Mouse (Mus musculus) limb, embryonic 13.5 days (tissue): Measurements from ENCODE around the gene Clip2. TPM values are rescaled to one million over a fixed set of nuclear protein-coding genes. Genes with fewer than 3 reads are reported as not detected.
"Not testable (repeated sequence)": the region's sequence is repeated elsewhere in the genome, so short reads cannot be mapped to it uniquely, and the experiment has no call there.

Source experiments
- ATAC-seq: fragments of 200-750 bp; cut with Nextera tagmentation; 2 replicates; pipeline ENCODE4 v1.8.0; 2017; ENCODE audit warnings: low read depth, moderate number of reproducible peaks, moderate TSS enrichment; ENCODE audit not compliant: low FRiP score
- H3K27ac ChIP-seq: fragments of 300-500 bp; sonication (generic); 2 replicates; pipeline ENCODE4 v1.5.1; 2015; ENCODE audit warnings: inconsistent platforms, mild to moderate bottlenecking, moderate library complexity
- H3K27me3 ChIP-seq: fragments of 300-500 bp; sonication (generic); 2 replicates; pipeline ENCODE4 v1.6.1; 2015; ENCODE audit warnings: mild to moderate bottlenecking, inconsistent platforms
- H3K36me3 ChIP-seq: fragments of 300-500 bp; sonication (generic); 2 replicates; pipeline ENCODE4 v1.6.1; 2015; ENCODE audit warnings: inconsistent platforms, mild to moderate bottlenecking, moderate library complexity
- H3K4me1 ChIP-seq: fragments of 300-500 bp; sonication (generic); 2 replicates; pipeline ENCODE4 v1.6.1; 2015; ENCODE audit warnings: inconsistent platforms
- H3K4me2 ChIP-seq: fragments of 300-500 bp; sonication (generic); replicated peaks from 2 replicates; pipeline ENCODE4 v1.6.1; 2015; ENCODE audit warnings: inconsistent platforms, mild to moderate bottlenecking, moderate library complexity
- H3K4me3 ChIP-seq: fragments of 300-500 bp; sonication (generic); 2 replicates; pipeline ENCODE4 v1.5.1; 2015; ENCODE audit warnings: moderate library complexity, mild to moderate bottlenecking, inconsistent platforms
- H3K9ac ChIP-seq: fragments of 300-500 bp; sonication (generic); 2 replicates; pipeline ENCODE4 v1.6.1; 2015; ENCODE audit warnings: mild to moderate bottlenecking, inconsistent platforms
- H3K9me3 ChIP-seq: fragments of 300-500 bp; sonication (generic); 2 replicates; pipeline ENCODE4 v1.6.1; 2016; ENCODE audit warnings: inconsistent platforms
- WGBS: fragments of 180-500 bp; shearing (Covaris S2); methylation state at CpG from one replicate; pipeline ENCODE4 v1.1.7; 2015; 5-methylcytosine and 5-hydroxymethylcytosine counted together
- polyA plus RNA-seq: library from polyadenylated mRNA; unstranded; fragments of >200 nt; fragmentation: Nextera tagmentation; extraction: Ambion mirVana; gene quantifications from 2 replicates; pipeline ENCODE4 v1.2.1, GENCODE M21; 2015

Clip2 gene
- polyA plus RNA-seq, 1 experiment from 2014 or later = 5.7 TPM

GRCm38 (mm10) chr5:134482331-134482730 lies 69.9 kb downstream of the Clip2 start:
- 59% methylated on average over 11 of the region's 11 CpGs for WGBS
- H3K27me3 ChIP-seq = no peaks in the 10 kb centered on the region
- H3K9me3 ChIP-seq = no peaks in the 10 kb centered on the region
- H3K9ac ChIP-seq = no peak overlapping the region
- H3K4me1 ChIP-seq = no peaks in the 10 kb centered on the region
- H3K4me2 ChIP-seq = no peak overlapping the region
- ATAC-seq = no peak
- no peak overlapping the region for H3K27ac ChIP-seq
- H3K36me3 ChIP-seq = no peaks in the 10 kb centered on the region
- H3K4me3 ChIP-seq = no peak overlapping the region

GRCm38 (mm10) chr5:134478886-134479285 lies 73.3 kb downstream of the Clip2 start:
- H3K36me3 ChIP-seq, H3K9ac ChIP-seq, H3K4me2 ChIP-seq, H3K4me3 ChIP-seq, ATAC-seq, H3K9me3 ChIP-seq, H3K27me3 ChIP-seq, H3K27ac ChIP-seq, H3K4me1 ChIP-seq: not testable (repeated sequence)

DNA sequence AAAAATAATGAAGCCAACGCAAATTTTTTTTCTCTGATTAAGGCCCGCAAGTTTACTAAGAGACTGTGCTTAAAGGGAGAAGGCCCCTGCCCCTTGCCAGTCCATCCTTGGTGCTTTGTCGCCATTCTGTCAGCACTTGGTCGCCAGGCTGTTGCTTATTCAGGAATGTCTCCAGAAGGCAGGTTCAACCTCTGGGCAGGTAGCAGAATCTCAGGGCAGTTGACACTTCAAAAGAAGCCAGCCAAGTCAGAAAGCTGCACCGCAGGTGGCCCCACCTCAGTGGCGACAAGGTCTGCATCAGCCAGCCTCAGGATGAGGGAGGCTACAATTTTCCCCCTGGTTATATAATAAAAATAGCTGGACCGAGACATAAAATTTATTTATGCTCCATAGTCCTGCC lies 76.5 kb downstream of the Clip2 start:
- H3K4me2 ChIP-seq, H3K9me3 ChIP-seq, H3K27me3 ChIP-seq, H3K27ac ChIP-seq, H3K4me1 ChIP-seq, H3K9ac ChIP-seq, ATAC-seq, H3K36me3 ChIP-seq, H3K4me3 ChIP-seq: not testable (repeated sequence)
- 87% methylated on average over 7 of the region's 7 CpGs for WGBS

DNA sequence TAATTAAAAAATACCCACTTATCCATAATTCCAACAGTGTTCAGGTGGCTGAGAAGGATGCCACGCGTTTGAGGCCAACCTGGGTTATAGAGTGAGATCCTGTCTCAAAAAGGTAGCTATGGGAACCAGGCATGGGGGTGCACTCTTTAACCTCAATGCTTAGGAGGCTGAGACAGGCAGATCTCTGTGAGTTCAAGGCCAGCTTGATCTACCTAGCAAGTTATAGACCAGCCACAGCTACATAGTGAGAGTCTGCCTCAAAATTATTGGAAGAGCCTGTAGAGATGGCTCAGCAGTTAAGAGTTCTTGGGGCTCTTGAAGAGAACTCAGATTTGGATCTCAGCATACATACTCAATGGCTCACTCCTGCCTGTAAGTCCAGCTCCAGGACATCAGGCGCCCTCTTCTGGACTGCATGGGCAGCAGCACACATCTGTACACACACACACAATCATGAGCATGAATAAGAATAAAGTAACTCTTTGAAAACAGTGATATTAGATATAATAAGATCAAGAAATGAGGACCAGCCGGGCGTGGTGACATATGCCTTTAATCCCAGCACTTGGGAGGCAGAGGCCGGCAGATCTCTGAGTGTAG lies 77.1 kb downstream of the Clip2 start:
- no peak overlapping the region for H3K4me2 ChIP-seq
- H3K27ac ChIP-seq = no peak overlapping the region
- H3K4me1 ChIP-seq = no peaks in the 10 kb centered on the region
- no peak overlapping the region for H3K4me3 ChIP-seq
- no peak overlapping the region for H3K9ac ChIP-seq
- H3K27me3 ChIP-seq = no peaks in the 10 kb centered on the region
- no peak for ATAC-seq
- H3K36me3 ChIP-seq = no peaks in the 10 kb centered on the region
- 92% methylated on average over 6 of the region's 6 CpGs for WGBS
- peaks cover 9% of the 10 kb centered on the region; the same call in 1 of the 2 replicates for H3K9me3 ChIP-seq

DNA sequence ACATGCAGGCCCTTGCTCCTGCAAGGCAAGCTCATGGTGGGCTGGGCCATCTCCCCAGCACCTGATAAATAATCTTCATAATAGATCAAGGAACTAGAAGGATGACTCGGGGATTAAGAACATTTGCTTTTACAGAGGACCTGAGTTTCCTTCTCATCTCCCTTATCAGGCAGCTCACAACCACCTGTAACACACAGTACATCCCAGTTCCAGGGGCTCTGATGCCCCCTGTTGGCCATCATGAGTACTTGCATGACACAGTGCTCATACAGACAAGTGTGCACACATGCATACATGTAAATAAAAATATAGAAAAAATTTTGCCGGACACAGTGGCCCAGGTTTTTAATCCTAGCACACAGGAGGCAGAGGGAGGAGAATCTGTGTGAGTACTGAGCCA lies 78.3 kb downstream of the Clip2 start:
- ATAC-seq = no peak
- WGBS = 87% methylated on average over 2 of the region's 2 CpGs
- H3K9me3 ChIP-seq = peaks cover 9% of the 10 kb centered on the region; the same call in 1 of the 2 replicates
- no peaks in the 10 kb centered on the region for H3K27me3 ChIP-seq
- no peak overlapping the region for H3K4me2 ChIP-seq
- H3K27ac ChIP-seq = no peak overlapping the region
- no peak overlapping the region for H3K4me3 ChIP-seq
- H3K9ac ChIP-seq = no peak overlapping the region
- no peaks in the 10 kb centered on the region for H3K4me1 ChIP-seq
- no peaks in the 10 kb centered on the region for H3K36me3 ChIP-seq

DNA sequence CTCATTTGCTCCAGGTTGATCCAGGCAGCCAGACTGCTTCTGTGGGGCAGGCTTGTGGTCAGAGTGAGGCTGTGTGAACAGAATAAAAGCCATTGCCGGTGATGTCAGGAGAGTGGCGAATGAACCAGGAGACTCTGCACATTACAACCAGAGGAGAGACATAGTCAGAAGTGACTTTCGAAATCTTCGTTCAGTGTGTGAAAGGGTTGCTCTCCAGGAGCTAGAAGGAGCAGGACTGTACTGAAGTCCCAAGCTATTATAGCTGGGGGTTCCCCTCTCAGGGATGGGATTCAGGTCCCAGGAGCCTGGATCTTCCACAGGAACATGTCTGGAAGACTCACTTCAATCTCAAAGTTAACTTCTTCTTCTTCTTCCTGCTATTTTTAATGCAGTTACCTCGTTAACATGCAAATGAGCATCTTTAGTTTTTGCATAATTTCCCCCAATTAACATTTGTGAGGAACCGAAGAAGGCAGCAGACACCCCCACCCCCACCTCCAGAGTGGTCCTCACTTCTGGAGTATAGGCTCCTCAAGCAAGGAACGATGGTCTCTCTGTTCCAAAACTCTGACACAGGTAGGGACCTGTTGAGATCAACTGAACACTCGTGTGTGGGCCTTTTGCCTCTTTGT lies 81.6 kb downstream of the Clip2 start:
- 79% methylated on average over 8 of the region's 8 CpGs for WGBS
- no peak overlapping the region for H3K27ac ChIP-seq
- ATAC-seq = no peak

DNA sequence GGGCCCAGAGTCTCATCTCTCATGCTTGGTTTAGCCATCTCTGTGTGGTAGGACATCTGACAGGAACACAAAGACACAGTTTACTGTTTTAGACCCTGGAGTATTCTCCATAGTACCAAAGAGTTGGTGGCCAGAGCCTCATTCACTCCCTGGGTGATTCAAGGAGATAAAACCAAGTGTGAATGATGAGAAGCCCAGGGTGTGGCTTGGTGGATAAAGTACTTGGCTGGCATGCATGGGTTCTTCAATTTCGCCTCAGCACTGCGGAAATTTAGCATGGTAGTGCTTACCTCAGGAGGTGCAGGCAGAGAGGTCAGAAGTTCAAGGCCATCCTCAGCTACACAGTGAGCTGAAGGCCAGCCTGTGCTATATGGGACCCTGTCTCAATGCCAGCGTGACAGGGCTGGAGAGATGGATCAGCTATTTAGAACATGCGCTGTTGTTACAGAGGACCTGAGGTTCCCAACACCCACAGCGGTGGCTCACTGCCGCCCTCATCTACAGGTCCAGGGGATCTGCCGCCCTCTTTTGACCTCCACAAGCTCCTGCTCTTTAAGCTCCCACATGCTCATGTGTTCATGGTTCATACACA lies 82.6 kb downstream of the Clip2 start:
- Histone ChIP-seq H3K27me3 (no peaks in the 10 kb centered on the region), H3K9me3 (no peaks in the 10 kb centered on the region), H3K9ac (no peak overlapping the region), H3K4me1 (peaks cover 13% of the 10 kb centered on the region), H3K4me3 (no peak overlapping the region), H3K36me3 (no peaks in the 10 kb centered on the region), H3K27ac (no peak overlapping the region), H3K4me2 (no peak overlapping the region)
- no peak for ATAC-seq
- WGBS = 87% methylated on average over 7 of the region's 7 CpGs

More for the DNA sequence above, 81.6 kb downstream of the Clip2 start:
- no peaks in the 10 kb centered on the region for H3K36me3 ChIP-seq
- H3K4me3 ChIP-seq = no peak overlapping the region
- no peak overlapping the region for H3K4me2 ChIP-seq
- peaks cover 7% of the 10 kb centered on the region; the same call in 1 of the 2 replicates for H3K9me3 ChIP-seq
- no peak overlapping the region for H3K9ac ChIP-seq
- H3K27me3 ChIP-seq = no peaks in the 10 kb centered on the region
- H3K4me1 ChIP-seq = peaks cover 13% of the 10 kb centered on the region

DNA sequence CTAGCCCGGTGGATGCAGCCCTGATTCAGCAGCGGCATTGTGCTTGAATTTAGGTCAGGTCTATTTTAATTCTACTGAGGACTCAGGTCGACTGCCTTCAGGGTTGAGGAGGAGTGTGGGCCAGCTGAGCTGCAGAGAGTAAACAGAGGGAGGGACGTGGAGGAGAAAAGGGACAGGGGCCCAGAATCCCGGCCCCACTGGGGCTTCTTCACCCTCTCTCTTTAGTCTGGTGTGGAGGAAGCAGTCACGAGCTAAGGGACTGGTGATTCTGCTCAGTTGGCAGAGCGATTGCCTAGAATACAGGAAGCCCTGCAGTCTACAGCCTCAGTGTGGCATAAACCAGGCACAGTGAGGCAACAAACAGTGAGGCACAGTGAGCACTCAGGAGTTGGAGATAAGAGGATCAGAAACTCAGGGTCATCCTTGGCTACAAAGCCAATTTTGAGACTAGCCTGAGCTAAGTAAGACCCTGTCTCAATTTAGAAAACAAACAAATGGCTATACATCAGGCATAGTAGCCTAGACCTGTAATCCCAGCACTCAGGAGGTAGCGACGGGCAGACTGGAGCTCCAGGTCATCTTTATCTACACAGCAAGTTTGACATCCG lies 84.0 kb downstream of the Clip2 start:
- H3K36me3 ChIP-seq = no peaks in the 10 kb centered on the region
- H3K4me1 ChIP-seq = peaks cover 13% of the 10 kb centered on the region
- WGBS = 75% methylated on average over 10 of the region's 10 CpGs
- no peak overlapping the region for H3K4me2 ChIP-seq
- H3K27me3 ChIP-seq = no peaks in the 10 kb centered on the region
- H3K4me3 ChIP-seq = no peak overlapping the region
- H3K9ac ChIP-seq = no peak overlapping the region
- no peaks in the 10 kb centered on the region for H3K9me3 ChIP-seq
- H3K27ac ChIP-seq = no peak overlapping the region
- no peak for ATAC-seq

- Histone ChIP-seq H3K4me2 (no peak overlapping the region), H3K4me1 (peaks cover 13% of the 10 kb centered on the region), H3K9me3 (no peaks in the 10 kb centered on the region), H3K27me3 (no peaks in the 10 kb centered on the region), H3K4me3 (no peak overlapping the region), H3K36me3 (no peaks in the 10 kb centered on the region), H3K9ac (no peak overlapping the region), H3K27ac (peak overlapping the region; percentile 33; the same call in 1 of the 2 replicates)
- WGBS = 46% methylated on average over 8 of the region's 8 CpGs
- no peak for ATAC-seq
These were observed 85.1 kb downstream of the Clip2 start for GRCm38 (mm10) chr5:134467030-134467549.

DNA sequence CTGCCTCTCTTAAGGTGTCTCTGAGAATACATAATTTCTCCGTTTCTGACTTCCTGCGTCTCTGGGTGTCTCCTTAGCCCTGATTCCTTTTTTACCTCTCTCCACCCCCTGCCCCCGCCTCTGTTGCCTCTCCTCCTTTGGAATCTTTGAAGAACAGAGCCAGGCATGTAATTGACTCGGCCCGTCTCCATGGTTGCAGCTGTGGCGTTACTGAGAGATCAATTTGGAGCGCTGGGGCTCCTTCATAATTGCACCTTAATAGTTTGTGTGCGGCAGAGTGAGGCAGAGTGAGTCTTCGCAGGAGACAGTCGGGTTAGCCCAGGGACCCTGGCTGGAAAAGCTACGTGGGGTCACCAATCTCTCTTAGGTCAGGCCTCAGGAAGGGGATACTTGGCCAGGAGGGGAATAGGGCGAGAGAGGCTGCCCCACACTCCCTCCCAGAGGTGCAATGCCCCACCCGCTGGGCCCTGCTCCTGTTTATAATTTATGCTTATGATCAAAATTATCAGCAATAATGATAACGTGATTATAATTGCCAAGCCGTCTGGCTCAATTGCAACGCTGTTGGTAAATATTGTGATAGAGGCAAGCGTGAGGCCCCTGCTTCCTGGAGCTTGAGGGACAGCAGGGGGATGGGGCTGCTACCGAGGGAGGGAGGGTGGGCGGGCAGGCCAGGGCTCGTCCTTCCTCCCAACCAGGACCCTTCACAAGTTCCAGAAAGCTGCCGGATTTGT lies 85.8 kb downstream of the Clip2 start:
- Histone ChIP-seq H3K4me3 (no peak overlapping the region), H3K9me3 (no peaks in the 10 kb centered on the region), H3K36me3 (no peaks in the 10 kb centered on the region), H3K27me3 (no peaks in the 10 kb centered on the region), H3K4me2 (peak overlapping the region; percentile 30), H3K27ac (no peak overlapping the region), H3K9ac (0 out of 2 replicates have a peak overlapping the region, but pooled peaks have one; percentile 13), H3K4me1 (peaks cover 13% of the 10 kb centered on the region)
- no peak for ATAC-seq
- 20% methylated on average over 21 of the region's 21 CpGs for WGBS

DNA sequence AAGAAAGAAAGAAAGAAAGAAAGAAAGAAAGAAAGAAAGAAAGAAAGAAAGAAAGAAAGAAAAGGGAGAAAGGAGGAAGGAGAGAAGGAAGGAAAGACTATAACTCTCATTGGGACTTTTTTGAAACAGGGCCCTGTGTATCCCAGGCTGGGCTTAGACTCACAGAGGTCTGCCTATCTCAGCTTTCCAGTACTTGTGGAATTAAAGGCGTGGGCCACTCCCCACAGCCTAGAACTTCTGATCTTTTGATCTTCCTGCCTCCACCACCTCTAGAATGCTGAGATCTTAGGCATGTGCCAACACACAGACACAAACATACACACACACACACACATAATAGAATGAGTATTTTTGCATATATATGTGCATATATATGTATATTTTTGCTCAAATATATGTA lies 87.0 kb downstream of the Clip2 start:
- Histone ChIP-seq H3K27me3 (no peaks in the 10 kb centered on the region), H3K36me3 (no peaks in the 10 kb centered on the region), H3K4me1 (peaks cover 13% of the 10 kb centered on the region), H3K27ac (no peak overlapping the region), H3K4me3 (no peak overlapping the region), H3K4me2 (no peak overlapping the region), H3K9me3 (no peaks in the 10 kb centered on the region), H3K9ac (no peak overlapping the region)
- no peak for ATAC-seq
- WGBS = 86% methylated on average over 1 of the region's 1 CpGs

GRCm38 (mm10) chr5:134464225-134464624 lies 88.0 kb downstream of the Clip2 start:
- Histone ChIP-seq H3K27me3 (no peaks in the 10 kb centered on the region), H3K9me3 (no peaks in the 10 kb centered on the region), H3K27ac (no peak overlapping the region), H3K4me1 (peaks cover 13% of the 10 kb centered on the region), H3K4me3 (no peak overlapping the region), H3K36me3 (no peaks in the 10 kb centered on the region), H3K9ac (no peak overlapping the region), H3K4me2 (no peak overlapping the region)
- no peak for ATAC-seq
- 87% methylated on average over 5 of the region's 5 CpGs for WGBS
